Mouse (Mus musculus): ENCODE measurements around the gene Cyp2w1. TPM values are rescaled to one million over a fixed set of nuclear protein-coding genes. Genes with fewer than 3 reads are reported as not detected.
"Not testable (repeated sequence)": the region's sequence is repeated elsewhere in the genome, so short reads cannot be mapped to it uniquely, and the experiment has no call there.

Gene Cyp2w1
- polyA plus RNA-seq, 3 experiments from 2014 or later, result not detected

- no peak for ATAC-seq
Observed at GRCm38 (mm10) chr5:139332590-139333272, 19.7 kb upstream of the Cyp2w1 start.

DNA sequence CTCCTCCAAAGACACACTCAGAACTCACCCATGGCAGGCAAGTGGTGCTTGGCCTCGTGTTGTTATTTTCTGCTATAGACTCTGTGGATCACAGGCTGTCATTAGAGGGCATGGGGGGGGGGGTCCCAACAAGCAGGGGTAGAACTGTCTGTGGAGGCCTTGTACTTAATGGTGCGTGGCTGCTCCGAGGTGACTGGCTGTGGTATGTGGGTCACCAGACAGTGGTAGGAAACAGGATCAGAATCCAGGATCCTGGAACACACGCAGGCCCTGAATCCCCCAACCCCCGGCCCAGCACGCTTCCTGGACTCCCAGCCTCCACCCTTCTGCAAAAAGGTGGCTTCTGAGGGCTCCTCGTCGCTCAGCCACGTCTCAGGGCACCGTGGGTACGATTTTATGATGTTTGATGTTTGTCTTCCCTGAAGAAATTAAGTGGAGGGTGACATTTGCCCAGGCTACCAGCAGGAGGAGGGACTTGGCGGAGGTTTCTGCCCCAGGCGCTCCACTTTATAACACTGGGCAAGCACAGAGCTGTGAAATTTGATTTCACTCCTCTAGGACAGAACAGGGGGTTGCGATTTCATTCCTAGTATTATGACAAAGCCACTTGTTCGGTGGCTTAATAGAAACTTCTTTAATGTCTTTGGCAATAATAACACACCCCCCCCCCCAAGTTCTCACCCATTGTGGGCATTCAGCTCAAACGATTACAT, 19.0 kb upstream of the Cyp2w1 start:
- no peak for ATAC-seq

GRCm38 (mm10) chr5:139334394-139334793, 18.0 kb upstream of the Cyp2w1 start:
- not testable (repeated sequence) for ATAC-seq

DNA sequence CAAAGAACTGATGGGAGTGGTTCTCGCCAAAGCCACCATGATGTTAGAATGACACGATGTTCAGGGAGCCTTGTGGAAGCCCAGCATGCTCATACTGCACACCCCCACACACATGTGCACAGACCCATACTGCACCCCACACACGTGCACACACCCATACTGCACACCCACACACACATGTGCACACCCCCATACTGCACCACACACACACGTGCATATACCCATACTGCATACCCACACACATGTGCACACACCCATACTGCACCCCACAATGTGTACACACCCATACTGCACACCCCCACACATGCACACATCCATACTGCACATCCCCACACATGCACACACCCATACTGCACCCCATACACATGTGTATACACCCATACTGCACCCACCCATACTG, 16.8 kb upstream of the Cyp2w1 start:
- no peak for ATAC-seq

GRCm38 (mm10) chr5:139337826-139338370, 14.5 kb upstream of the Cyp2w1 start:
- ATAC-seq, result no peak

GRCm38 (mm10) chr5:139338403-139338802, 14.0 kb upstream of the Cyp2w1 start:
- ATAC-seq, result no peak

DNA sequence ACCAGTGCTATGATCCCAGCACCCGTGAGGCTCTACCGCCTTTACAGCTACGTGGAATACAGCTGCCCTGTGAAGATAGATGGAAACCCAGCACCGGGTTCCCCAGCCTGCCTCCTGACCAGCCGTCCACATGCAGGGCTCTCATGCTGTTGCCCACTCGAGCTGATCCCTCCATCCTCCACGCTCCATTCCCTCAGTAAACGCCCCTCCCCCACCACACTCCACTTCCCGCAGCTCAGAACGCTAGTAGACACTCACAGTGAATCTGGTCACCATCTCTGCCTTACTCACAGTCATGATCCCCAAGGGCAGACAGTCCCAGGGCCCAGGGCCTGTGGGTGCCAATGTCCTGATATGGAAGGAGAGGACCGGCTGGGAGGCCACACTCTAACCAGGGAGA, 13.5 kb upstream of the Cyp2w1 start:
- no peak for ATAC-seq

DNA sequence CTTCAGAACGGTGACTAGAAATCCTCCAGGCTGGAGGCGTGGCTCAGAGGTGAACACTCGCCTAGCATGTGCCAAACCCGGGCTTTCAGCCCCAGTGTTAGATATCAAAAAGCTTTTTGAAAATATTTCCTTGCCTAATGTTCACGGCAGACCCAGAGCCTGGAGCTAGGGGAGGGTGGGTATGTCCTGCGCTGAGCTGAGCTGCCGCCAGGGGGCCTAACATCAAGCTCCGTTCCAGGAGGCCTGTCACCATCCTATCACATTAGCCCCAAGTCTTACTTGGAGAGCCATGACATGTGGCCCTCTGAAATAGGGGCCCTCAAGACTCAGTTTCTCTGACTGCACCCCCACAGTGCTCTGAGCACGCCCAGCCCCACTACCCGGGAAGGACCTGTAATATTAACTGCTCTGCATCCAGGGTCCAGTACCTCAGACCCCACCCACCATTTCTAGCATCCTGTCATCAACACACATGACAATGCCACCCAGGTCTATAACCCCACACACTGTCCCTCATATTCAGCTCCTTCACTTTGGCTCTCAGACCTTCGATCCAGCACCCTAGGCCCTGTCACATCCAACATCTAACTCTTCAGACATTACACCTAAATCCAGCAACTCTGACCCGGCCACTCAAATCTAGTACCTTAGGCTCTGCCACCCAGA, 8.3 kb upstream of the Cyp2w1 start:
- ATAC-seq, result peak; percentile 61

GRCm38 (mm10) chr5:139344687-139345363, 7.6 kb upstream of the Cyp2w1 start:
- peak; percentile 95 for ATAC-seq

DNA sequence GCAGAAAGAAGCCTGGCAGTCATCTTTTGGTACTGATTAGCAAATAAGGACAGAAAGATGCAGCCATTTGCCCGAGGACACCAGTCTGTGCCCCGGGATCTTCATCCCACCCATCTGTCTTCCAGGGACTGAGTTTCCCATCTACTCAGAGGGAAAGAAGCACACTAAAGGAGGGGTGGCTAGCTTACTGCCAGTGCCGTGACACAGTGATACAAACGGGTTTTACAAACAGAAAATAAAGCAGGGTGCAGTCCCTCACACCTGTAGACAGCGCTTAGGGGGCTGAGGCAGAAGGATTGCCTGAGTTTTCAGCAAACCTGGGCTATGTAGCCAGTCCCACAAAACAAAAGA, 7.1 kb upstream of the Cyp2w1 start:
- ATAC-seq, result peak; percentile 8

DNA sequence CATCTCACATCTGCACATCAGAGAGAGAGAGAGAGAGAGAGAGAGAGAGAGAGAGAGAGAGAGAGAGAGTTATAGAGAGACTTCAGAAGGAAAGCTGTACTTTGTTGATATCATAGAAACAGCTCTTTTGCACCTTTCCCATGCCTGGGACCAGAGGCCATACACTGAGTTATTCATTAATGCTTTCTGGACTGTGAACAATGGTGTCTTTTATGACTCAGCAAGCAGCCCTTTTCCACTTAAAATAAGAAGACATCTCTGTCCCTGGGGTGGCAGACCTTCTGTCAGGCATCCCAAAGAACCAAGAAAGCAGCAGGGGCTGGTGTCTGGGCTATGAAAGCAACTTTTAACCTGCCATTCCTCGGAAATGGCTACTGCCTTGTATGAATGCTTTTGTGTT, 5.2 kb upstream of the Cyp2w1 start:
- ATAC-seq, result no peak

DNA sequence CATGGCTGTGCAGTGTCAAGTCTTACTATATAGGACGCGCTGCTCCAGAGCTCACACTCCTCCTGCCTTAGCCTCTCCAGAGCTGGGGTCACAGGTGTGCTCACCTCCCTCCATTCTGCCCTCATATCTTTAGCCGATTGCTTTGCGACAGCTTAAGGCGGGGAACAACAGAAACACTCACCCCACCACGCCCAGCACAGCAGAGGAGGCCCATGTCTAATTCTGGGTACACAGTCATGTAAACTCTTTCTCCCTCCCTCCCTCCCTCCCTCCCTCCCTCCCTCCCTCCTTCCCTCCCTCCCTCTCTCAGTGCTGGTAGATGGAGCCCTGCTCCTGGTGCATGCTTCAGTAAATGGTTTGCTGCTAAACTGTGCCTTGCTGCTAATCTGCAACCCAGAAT, 2.7 kb upstream of the Cyp2w1 start:
- ATAC-seq, result no peak

- ATAC-seq, result no peak
Observed at GRCm38 (mm10) chr5:139351134-139351533, 1.3 kb upstream of the Cyp2w1 start, which contains the start of gene Cox19. Cox19 (minus strand) TSS chr5:139351418.

DNA sequence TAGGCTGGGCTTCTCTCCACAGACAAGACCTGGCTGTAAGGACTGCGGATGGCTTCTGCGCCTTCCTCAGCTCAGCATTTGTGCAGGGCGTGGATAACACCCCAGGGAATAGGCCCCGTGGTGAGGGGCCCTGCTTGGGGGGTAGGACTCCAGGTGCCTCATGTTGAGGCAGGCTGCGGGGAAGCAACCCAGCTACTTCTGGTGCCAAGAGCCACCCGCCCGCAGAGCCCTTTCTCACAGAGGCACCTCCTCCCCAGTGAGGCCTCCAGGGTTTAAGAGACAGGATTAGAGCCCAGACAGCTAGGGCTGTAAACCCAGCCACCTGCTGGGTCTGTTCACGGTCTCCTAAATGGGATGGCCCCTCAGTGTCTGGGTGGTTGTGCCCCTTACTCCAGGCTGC, 789 bp upstream of the Cyp2w1 start:
- ATAC-seq, result no peak

DNA sequence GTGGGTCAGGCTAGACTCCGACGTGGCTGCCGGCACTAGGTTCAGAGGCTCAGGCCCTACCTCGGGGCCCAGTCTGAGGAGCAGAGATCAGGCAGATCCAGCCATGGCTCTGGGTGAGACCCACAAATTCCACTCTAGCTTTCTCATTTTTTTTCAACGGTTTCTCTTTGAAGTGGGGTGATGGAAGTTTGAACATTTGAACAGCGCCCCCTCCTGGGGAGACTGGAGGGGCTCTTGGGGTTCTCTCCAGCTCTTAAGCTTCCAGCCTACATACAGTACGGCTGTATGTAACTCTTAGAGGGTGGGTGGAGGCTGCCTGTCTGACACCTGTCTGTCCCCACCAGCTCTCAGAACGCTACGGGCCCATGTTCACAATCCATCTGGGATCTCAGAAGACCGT, 1.1 kb downstream of the Cyp2w1 start:
- no peak for ATAC-seq

DNA sequence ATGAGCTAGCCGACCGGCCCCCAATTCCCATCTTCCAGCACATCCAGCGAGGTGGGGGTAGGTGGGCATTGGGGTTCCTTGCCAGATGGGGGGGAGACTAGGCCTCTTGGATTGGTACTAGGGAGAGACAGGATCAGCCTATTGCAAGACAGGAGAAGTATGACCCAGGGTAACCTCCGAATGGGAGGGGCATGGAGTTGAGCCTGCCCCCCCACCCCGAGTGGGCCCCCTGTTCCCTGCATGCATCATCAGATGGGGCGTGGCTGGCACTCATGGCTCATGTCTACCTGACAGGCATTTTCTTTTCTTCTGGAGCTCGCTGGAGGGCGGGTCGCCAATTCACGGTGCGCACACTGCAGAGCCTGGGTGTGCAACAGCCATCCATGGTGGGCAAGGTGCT, 1.5 kb downstream of the Cyp2w1 start:
- no peak for ATAC-seq

DNA sequence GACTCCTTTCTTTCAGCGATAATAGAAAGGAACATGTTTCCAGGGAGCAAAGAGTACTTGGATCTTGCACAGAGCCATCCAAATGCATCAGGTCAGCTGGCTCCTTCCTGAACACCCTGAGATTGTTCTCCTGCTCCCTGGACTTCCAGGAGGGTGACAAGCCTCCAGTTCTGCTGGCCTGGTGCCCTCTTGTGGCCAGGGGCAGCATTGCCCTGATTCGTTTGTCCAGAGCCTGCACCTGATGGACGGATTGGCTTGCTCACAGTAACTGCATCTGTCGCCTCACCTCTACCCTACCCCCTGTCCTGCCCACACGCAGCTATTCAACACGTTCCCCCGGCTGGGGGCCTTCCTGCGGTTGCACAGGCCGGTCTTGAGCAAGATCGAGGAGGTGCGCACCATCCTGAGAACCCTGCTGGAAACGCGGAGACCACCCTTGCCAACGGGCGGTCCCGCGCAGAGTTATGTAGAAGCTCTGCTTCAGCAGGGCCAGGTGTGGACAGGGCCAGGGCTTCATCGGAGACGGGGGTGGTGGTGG, 2.9 kb downstream of the Cyp2w1 start:
- ATAC-seq, result peak; percentile 52

DNA sequence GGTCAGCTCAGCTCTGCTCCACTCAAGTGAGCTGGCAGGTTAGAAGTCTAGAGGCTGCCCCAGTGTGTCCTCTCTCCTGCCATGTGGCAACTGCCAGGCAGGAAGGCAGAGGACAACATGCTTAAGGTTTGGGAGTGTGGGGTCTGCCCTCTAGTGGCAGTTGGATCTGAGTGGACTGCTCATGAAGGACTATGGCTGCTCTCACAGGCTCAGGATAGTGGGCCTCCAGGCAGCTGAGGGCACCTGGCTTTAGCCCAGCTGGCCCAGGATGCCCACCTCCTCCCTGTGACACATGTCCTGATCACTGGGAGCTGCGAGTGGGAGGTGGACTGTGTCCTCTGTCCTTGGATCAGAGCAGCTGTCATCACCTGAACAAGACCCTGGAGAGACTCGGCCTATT, 6.2 kb downstream of the Cyp2w1 start:
- ATAC-seq, result no peak

DNA sequence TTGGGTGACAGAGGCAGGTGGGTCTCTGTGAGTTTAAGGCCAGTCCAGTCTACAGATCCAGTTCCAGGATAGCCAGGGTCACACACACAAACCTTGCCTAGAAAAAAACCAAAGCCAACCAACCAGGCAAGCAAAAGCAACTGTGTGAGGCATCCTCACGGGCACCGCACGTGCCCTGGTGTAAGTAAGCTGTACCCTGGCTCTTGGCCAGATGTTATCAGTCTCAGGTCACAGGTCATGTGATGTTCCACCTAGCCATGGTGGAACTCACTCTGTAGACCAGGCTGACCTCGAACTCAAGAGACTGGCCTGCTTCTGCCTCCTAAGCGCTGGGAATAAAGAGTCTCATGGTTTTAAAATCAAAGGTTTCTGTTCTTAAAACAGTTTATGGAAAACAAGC, 6.8 kb downstream of the Cyp2w1 start:
- ATAC-seq, result no peak

GRCm38 (mm10) chr5:139363858-139364257, 11.4 kb downstream of the Cyp2w1 start:
- no peak for ATAC-seq

DNA sequence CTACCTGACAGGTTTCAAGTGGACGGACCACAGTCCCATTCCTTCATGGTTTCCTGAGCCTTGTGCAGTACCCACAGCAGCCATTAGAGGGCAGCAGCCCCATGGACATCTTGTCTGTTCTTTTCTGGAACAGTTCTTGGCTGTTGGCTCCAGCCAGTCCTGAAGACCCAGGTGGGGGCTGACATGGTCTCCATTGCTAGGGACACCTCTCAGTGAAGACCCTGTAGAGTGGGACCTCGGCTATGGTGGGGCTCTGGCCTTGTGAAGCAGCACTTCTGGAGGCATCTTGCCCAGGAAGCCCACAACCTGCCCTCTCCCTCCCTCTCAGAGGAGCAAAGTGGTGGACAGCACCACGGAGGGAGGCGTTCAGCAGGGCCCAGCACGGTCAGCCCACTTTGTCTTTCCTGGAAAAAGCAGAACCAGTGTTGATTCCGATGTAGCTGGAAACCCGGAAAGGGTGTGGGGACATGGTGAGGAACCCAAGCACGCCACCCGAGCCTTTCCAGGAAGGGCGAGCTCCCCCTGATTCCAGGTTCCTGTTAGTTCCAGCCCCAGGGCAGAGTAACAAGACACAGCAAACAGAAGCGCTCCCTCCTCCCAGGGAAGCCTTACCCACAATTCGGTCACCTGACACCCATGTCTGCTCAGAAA, 12.0 kb downstream of the Cyp2w1 start:
- peak; percentile 80 for ATAC-seq

DNA sequence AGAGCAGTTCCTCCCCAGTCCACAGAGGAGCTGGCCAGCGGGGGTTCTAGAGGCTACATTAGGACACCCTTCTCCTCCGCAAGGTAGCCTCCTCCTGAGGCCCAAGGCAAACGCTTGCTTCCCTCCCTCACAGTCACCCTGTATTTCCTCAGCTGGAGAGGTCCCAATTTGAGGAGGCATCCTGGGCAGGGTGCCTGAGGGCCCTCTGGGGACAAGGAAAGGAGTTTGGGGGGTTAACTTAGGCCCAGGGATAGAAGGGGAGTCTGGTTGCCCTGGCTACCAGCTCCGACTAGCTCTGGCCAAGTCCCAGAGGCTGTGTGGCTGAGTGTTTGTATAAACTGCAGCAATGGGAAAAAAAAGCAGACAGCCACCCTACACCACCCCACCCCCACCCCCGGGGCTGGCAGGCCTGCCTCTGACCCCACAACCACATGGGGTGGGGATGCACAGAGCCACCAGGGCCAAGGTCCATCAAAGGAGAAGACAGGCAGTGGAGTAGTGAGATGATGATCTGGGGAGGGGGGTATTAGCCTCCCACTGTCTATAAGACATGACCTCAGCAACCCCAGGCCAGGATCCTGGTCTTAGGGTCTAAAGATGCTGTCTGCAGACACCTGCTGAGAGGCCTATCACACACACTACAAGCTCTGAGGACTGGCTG, 12.6 kb downstream of the Cyp2w1 start:
- ATAC-seq, result no peak

Data from inflammation-experienced regulatory T-cells, adult 6 months (primary cell).